In genomic region chr5:51288234-51288633, GRCm38 (mm10) we compare ENCODE assay signal across 30 mouse cellular contexts.
"Had no signal": no experiment of that assay in that cellular context is flagged by ENCODE, and none has a peak within 500 bp of the region (broad histone marks: within the 10 kb centered on the region; RNA-seq: fewer than 3 reads in every experiment).

No protein-coding gene starts in this region.

- H3K4me3 ChIP-seq: embryonic facial prominence, embryonic 10.5 days; embryonic facial prominence, embryonic 12.5 days; embryonic facial prominence, embryonic 13.5 days; embryonic facial prominence, embryonic 15.5 days; erythroblast, embryonic 14.5 days; forebrain, embryonic 10.5 days; forebrain, embryonic 12.5 days; forebrain, embryonic 13.5 days; forebrain, embryonic 15.5 days; gastrocnemius, adult 2 months; heart, adult 2 months had no signal

- H3K27ac ChIP-seq: embryonic facial prominence, embryonic 10.5 days; embryonic facial prominence, embryonic 12.5 days; embryonic facial prominence, embryonic 13.5 days; embryonic facial prominence, embryonic 15.5 days; forebrain, embryonic 10.5 days; forebrain, embryonic 12.5 days; forebrain, embryonic 13.5 days; forebrain, embryonic 15.5 days; gastrocnemius, adult 2 months; heart, adult 2 months had no signal

- H3K4me1 ChIP-seq: embryonic facial prominence, embryonic 10.5 days; embryonic facial prominence, embryonic 12.5 days; embryonic facial prominence, embryonic 13.5 days; embryonic facial prominence, embryonic 15.5 days; forebrain, embryonic 10.5 days; forebrain, embryonic 12.5 days; forebrain, embryonic 13.5 days; forebrain, embryonic 15.5 days had no signal

- DNase-seq: cerebellum, adult 18-20 months; cerebellum, adult 2 months; cerebellum, adult 8-10 months; cerebellum, adult 9-10 months; cerebellum, adult 9-11 months; cerebellum, postnatal 10 days; cerebellum, postnatal 14 days; cerebellum, postnatal 25 days; cerebellum, postnatal 36 days; embryo, embryonic 11 days; forebrain, postnatal 0 days; gastrocnemius, adult 2 months; gastrocnemius, postnatal 10 days; gastrocnemius, postnatal 14 days; gastrocnemius, postnatal 25 days; gastrocnemius, postnatal 36 days; heart, adult 11 months; heart, adult 18-20 months; heart, adult 2 months had no signal

- H3K9me3 ChIP-seq: embryonic facial prominence, embryonic 10.5 days; embryonic facial prominence, embryonic 12.5 days; embryonic facial prominence, embryonic 13.5 days; embryonic facial prominence, embryonic 15.5 days; forebrain, embryonic 10.5 days; forebrain, embryonic 12.5 days; forebrain, embryonic 13.5 days; forebrain, embryonic 15.5 days had no signal

- H3K36me3 ChIP-seq: embryonic facial prominence, embryonic 10.5 days; embryonic facial prominence, embryonic 12.5 days; embryonic facial prominence, embryonic 13.5 days; embryonic facial prominence, embryonic 15.5 days; forebrain, embryonic 10.5 days; forebrain, embryonic 12.5 days; forebrain, embryonic 15.5 days had no signal

- ATAC-seq: forebrain, embryonic 13.5 days; forebrain, embryonic 14.5 days; forebrain, embryonic 15.5 days; forebrain, embryonic 16.5 days; forebrain, postnatal 0 days had no signal

- H3K9ac ChIP-seq: embryonic facial prominence, embryonic 12.5 days; embryonic facial prominence, embryonic 13.5 days; embryonic facial prominence, embryonic 15.5 days; forebrain, embryonic 12.5 days; forebrain, embryonic 13.5 days; forebrain, embryonic 15.5 days; forebrain, postnatal 0 days had no signal

- H3K4me2 ChIP-seq: embryonic facial prominence, embryonic 12.5 days; embryonic facial prominence, embryonic 13.5 days; embryonic facial prominence, embryonic 15.5 days; forebrain, embryonic 12.5 days; forebrain, embryonic 13.5 days; forebrain, embryonic 15.5 days had no signal

- H3K27me3 ChIP-seq: embryonic facial prominence, embryonic 12.5 days; embryonic facial prominence, embryonic 13.5 days; embryonic facial prominence, embryonic 15.5 days; forebrain, embryonic 12.5 days; forebrain, embryonic 13.5 days; forebrain, embryonic 15.5 days had no signal
